Mouse (Mus musculus): ENCODE measurements around the gene Qrich1. TPM values are rescaled to one million over a fixed set of nuclear protein-coding genes. Genes with fewer than 3 reads are reported as not detected.

Qrich1 gene
- total RNA-seq (2021), result 100 to 1,000 TPM; 162 to 172 TPM
- long read RNA-seq, experiment 1, transcript Qrich1-202 (10 exons, 3,040 nt), result major isoform, 18 of 43 reads
- long read RNA-seq, experiment 1, partial matches to known transcripts, result 7 of 43 reads
- long read RNA-seq, experiment 1, other reads (novel, unspliced or antisense), result 17 of 43 reads
- long read RNA-seq, experiment 2, transcript Qrich1-202 (10 exons, 3,040 nt), result major isoform, 15 of 87 reads
- long read RNA-seq, experiment 2, partial matches to known transcripts, result 31 of 87 reads
- long read RNA-seq, experiment 2, other reads (novel, unspliced or antisense), result 37 of 87 reads

DNA sequence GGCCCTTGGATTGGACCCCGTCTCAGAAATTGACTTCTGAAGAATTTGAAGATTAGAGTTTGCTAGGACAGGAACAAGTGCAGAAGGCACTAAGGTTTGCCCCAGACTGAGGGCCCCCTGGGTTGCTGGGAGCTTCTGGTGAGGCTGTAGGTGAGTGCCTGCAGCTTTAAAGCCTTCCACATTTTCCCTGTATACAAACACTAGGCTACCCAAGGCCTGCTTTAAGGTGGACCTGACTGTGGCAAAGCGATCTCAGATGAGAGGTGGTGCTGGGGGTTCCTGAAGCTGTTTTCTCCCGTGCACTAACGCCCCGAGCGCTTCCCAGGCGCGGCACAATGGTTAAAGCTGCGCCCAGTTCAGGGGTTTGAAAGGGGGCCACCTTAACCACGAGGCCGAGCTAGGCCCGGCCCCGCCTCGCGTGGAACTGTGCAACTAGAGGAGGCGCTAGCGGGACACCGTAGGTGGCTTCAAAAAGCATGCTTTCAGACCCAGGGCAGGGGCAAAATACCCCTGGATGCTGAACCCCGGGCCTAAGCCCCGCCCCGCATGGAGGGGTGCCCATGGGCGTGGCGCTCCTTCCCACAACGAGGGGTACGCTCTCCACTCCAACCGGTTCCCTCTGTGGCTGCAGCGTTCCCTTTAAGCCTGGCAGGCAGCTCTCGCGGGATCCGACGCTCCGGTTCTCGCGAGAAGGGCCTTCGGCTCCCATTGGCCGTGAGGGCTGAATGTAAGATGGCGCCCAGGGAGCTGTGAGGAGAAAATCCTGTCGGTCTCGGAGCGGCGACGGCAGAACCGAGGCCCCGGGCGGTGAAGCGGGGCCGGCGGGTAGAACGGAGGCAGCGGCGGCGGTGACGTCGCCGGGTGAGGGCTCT lies at the start of gene Qrich1:
Gene Qrich1 (plus strand): TSS at position 427 of the 872 bp plus-strand sequence.
- DNase-seq (ENCODE audit: low spot score in 2 of 2), result peak; percentile 78 to 89

GRCm38 (mm10) chr9:108469430-108469829 lies 47.2 kb upstream of the Qrich1 start:
- no peak for DNase-seq (ENCODE audit: low spot score in 2 of 2)

DNA sequence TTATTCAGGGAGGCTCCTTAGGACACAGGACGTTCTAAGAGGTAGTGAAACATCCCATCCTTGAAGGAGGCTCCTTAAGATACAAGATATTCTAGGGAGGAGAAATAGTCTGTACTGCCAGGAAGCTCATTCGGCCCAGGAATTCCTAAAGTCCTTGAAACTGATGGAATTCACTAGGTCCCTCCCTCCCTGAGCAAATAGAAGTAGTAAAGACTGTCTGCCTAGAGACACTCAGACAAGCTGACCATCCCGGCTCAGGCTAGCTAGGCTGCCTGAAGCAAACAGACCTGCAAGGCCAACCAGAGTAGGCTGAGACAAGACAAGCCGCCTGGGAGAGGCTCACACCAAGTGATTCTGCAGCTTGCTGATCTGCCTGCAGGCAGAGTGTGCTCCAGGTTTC lies 46.8 kb upstream of the Qrich1 start:
- DNase-seq (ENCODE audit: low spot score in 2 of 2), result no peak

DNA sequence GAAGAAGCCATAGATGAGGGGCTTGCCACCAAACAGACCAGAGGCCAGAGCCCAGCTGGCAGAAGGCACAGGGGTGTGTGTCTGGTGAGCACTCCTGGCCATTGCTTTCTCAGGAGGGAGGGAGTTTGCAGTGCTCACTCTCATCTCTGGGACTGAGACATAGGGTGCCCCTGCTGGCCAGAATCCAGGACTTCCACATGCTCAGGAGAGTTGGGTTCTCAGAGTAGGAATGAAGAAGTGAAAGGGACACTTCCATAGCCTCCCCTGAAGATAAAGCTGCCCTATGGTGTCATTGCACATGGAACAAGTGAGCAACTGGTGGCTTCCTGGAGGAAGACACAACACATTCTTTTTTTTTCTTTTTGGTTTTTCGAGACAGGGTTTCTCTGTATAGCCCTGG lies 42.1 kb upstream of the Qrich1 start:
- no peak for DNase-seq (ENCODE audit: low spot score in 2 of 2)

- DNase-seq (ENCODE audit: low spot score in 2 of 2), result peak; percentile 47 to 52
These were observed 37.9 kb upstream of the Qrich1 start for GRCm38 (mm10) chr9:108478638-108479156.

- DNase-seq (ENCODE audit: low spot score in 2 of 2), result no peak
These were observed 37.4 kb upstream of the Qrich1 start for GRCm38 (mm10) chr9:108479241-108479640.

DNA sequence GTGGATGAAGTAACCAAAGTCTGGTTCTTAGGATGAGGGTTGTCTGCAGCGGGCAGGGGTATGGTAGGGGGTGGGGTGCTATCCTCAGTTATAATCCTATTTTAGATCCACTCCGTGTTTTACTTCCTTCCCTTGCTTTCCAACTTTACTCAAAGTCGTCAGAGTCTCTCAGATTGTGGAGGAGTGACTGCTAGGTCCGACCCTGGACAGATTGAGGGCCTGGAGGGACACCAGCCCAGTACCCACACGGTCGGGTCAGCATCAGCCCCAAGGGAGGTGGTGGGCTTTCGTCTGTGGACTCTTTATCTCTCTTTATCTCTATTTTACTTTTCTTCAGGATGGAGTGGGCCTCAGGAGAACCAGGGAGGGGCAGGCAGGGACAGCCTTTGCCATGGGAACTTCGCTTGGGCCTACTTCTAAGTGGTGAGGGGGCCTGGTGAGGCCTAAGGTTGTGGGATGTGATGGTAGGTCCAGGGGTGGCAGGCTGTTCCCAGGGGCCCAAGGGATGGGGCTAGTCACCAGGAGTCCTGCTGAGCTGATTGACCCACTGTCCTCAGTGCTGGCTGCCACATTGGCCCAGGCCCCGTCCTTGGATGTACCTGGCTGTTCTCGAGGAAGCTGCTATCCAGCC lies 36.8 kb upstream of the Qrich1 start, which contains the start of gene Lamb2:
Gene Lamb2 (plus strand): TSS at position 16 of the 631 bp plus-strand sequence.
- no peak for DNase-seq (ENCODE audit: low spot score in 2 of 2)

DNA sequence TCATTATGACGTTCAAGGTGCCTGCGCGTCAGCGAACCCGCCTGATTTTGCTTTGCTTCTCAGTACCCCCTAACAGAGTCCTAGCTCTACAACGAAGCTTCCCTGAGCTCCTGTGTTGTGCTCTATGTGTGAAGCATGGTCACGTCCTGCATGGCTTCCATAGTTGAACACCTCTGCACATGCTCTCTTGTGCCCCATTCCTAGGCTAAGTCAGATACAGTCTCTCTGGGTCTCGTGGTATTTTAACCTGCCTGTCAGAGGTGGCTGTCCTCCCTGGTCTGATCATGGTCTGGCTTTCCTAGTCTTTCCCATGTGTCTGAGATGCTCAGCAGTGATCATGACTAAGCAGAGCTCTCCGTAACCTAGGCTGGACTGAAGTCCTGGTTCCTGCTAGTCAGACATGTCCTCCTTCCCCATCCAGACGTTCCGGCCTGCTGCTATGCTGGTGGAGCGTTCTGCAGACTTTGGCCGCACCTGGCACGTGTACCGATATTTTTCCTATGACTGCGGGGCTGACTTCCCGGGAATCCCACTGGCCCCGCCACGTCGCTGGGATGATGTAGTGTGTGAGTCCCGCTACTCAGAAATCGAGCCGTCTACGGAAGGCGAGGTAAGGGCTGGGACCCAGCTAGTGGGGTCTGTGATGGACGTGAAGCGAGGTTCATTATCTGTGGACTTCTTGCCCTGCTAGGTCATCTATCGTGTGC lies 35.6 kb upstream of the Qrich1 start:
- DNase-seq (ENCODE audit: low spot score in 2 of 2), result no peak

GRCm38 (mm10) chr9:108481520-108482210 lies 34.9 kb upstream of the Qrich1 start:
- no peak for DNase-seq (ENCODE audit: low spot score in 2 of 2)

DNA sequence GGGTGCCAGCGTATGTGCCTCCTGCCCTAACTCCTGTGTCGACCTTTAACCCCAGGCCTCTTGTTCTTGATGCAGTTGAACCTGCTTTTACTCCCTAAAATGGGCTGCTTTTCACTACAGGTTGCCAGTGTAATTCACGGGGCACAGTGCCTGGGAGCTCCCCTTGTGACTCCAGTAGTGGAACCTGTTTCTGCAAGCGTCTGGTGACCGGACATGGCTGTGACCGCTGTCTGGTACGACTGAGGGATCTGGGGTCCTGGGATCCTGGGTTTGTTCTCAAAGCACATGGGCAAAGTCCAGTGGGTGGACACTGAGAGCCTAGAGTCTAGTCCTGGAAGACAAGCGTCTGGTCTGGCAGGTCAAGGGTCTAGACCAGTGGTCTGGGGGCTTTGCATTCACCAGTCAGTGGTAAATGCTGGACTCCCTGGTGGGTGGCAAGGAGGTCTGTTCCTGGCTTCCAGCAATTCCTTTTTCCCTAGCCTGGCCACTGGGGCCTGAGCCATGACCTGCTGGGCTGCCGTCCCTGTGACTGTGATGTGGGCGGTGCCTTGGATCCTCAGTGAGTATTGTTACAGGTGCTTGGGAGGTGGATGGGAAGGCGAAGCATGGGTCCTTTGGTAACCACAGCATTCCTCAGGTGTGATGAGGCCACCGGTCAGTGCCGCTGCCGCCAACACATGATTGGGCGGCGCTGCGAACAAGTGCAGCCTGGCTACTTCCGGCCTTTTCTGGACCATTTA lies 33.4 kb upstream of the Qrich1 start:
- DNase-seq (ENCODE audit: low spot score in 2 of 2), result no peak

GRCm38 (mm10) chr9:108484021-108484420 lies 32.6 kb upstream of the Qrich1 start:
- DNase-seq (ENCODE audit: low spot score in 2 of 2), result no peak

DNA sequence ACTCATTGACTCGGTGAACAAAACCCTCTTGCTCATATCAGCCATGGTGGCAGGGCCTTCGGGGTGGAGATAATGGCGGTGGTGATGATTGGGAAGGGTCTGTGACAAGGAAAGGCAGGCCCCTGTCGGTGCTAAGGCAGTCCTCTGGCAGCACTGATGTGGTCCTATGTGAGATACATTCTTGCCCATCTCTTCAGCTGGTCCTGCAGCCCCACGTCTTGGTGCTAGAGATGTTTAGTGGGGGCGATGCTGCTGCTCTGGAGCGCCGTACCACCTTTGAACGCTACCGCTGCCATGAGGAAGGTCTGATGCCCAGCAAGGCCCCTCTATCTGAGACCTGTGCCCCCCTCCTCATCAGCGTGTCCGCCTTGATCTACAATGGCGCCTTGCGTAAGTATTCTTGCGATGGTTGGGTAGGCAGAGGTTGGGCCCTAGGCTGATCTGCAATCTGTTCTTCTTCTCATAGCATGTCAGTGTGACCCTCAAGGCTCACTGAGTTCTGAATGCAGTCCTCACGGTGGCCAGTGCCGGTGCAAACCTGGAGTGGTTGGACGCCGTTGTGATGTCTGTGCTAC lies 31.2 kb upstream of the Qrich1 start:
- no peak for DNase-seq (ENCODE audit: low spot score in 2 of 2)

- DNase-seq (ENCODE audit: low spot score in 2 of 2), result no peak
These were observed 29.6 kb upstream of the Qrich1 start for GRCm38 (mm10) chr9:108486973-108487530.

- DNase-seq (ENCODE audit: low spot score in 2 of 2), result no peak
These were observed 28.2 kb upstream of the Qrich1 start for GRCm38 (mm10) chr9:108488403-108488802.

DNA sequence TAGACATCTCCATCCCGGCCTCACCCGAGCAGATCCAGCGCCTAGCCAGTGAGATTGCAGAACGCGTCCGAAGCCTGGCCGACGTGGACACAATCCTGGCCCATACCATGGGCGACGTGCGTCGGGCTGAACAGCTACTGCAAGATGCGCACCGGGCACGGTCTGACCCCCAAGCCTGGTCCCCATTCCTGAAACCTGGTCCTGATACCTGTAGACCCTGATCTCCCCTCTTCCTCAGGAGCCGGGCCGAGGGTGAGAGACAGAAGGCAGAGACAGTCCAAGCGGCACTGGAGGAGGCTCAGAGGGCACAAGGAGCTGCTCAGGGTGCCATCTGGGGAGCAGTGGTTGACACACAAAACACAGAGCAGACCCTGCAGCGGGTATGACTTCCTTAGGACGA lies 27.4 kb upstream of the Qrich1 start:
- no peak for DNase-seq (ENCODE audit: low spot score in 2 of 2)

DNA sequence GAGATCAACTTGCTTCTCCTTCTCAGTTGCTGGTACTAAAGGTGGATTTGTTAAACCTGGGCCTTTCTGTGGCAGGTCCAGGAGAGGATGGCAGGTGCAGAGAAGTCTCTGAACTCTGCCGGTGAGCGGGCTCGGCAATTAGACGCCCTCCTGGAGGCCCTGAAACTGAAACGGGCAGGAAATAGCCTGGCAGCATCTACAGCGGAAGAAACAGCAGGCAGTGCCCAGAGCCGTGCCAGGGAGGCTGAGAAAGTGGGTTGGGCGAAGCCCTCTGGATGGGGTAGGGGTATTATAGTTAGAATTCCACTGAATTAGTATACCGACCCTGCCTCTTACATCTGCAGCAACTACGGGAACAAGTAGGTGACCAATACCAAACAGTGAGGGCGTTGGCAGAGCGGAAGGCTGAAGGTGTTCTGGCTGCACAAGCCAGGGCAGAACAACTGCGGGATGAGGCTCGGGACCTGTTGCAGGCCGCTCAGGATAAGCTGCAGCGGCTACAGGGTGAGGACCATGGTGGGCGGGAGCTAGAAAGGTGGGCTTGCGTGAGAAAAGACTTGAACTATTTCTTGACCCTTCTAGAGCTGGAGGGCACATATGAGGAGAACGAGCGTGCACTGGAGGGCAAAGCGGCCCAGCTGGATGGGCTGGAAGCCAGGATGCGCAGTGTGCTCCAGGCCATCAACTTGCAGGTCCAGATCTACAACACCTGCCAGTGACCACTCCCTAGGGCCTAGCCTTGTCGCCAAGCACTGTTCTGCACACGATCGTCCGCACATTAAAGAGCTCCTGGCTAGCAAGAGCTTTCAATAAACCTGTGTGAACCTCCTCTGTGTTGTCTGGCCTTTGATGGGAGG lies 26.7 kb upstream of the Qrich1 start:
- no peak for DNase-seq (ENCODE audit: low spot score in 2 of 2)

DNA sequence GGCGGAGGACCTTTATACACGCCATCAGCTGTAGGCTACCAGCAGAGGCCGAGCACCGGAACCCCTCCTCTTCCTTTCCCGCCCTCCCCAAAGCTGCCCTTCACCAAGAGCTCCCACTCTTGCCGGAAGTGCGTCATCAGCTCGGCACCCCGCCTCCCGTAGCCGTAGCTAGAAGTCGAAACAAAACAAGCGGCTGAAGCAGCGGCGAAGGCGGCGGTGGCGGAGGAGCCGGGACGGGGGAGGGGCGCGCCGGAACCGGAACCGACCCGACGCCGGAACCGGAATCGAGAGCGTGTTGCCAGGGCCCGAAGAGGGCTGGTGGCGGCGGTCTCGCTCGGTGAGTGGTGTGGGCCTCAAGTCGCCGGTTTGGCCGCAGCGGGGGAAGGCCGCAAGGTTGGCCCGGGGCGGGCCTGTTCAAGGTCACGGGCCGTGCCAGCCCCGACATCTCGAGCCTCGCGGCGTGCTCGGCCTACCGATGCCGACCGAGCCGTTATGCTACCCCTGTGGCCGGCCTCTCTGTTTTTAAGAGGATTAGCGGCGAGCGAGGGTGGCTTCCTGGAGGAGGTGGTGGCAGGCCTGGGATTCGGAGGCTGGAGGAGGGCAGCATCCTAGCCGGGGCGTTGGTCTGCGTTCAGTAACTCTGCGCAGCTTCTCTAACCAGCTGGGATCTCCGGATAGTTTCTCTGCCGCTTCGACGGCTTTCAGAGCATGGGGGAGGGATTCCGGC lies 25.9 kb upstream of the Qrich1 start, which contains the start of gene Usp19:
Gene Usp19 (plus strand): TSS at position 44 of the 727 bp plus-strand sequence.
- peak; percentile 82 to 87 for DNase-seq (ENCODE audit: low spot score in 2 of 2)

Measured in adrenal gland, postnatal 4 days (tissue).